Mouse (Mus musculus): ENCODE measurements at regions not wholly inside any gene's neighbourhood (a gene's known extent, or its start where the extent isn't known, plus 50 kb on each side); places are given as distances from the start of the nearest gene placed in this dataset.

DNA sequence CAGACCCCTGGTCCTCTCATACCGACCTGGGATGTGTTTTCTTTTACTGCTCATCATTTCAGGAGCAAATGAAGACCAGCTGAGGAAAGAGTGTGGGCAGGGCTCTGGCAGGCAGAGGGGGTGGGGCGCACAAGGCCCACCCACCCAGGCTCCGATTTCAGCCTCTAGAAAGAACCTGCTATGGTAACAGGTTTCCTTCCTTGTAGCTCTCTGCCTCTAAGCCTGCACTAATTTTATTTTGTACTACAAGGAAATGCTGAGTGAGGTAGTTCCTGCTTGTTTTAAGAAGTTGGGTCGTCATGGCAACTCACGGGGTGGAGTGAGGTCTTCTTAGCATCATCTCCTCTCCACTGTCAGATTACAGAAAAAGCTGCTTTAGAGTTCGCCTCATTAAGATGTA is 69.4 kb upstream of the Vps8 start:
- Histone ChIP-seq H3K36me3 (no peaks in the 10 kb centered on the region), H3K27me3 (ENCODE audit: low read depth, poor library complexity, severe bottlenecking) (no peaks in the 10 kb centered on the region), H3K9me3 (replicated peaks) (no peaks in the 10 kb centered on the region), H3K4me3 (peak overlapping the region; percentile 6; the same call in 1 of the 2 replicates), H3K27ac (peak overlapping the region; percentile 59; the same call in 1 of the 2 replicates), H3K4me1 (peaks cover 30% of the 10 kb centered on the region)
- DNase-seq (ENCODE audit: low spot score): peak; percentile 58
- 13% methylated on average over 6 of the region's 6 CpGs for WGBS

DNA sequence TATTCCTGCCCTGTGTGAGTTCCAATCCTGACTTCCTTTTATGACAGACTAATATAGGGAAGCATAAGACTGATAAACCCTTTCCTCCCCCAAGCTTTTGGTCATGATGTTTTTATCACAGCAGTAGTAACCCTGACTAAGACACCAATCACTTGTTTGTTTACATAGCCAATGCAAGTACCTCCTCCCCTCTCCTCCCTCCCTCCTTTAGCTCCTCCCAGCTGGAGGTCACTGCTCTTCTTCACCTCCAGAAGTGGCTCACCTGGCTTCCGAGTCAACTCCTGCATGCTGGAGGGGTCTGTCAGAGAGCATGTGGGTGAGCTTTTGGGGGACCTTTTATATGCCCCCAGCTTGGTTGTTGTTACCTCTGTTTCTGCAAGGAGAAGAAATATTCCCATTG is 67.3 kb upstream of the Vps8 start:
- no peaks in the 10 kb centered on the region for H3K36me3 ChIP-seq
- no peak overlapping the region for H3K27ac ChIP-seq
- WGBS: 77% methylated on average over 1 of the region's 1 CpGs
- peaks cover 35% of the 10 kb centered on the region for H3K4me1 ChIP-seq
- peaks cover 3% of the 10 kb centered on the region; the same call in 1 of the 2 replicates for H3K27me3 ChIP-seq (ENCODE audit: low read depth, poor library complexity, severe bottlenecking)
- H3K4me3 ChIP-seq: no peak overlapping the region
- no peaks in the 10 kb centered on the region for H3K9me3 ChIP-seq (replicated peaks)
- DNase-seq (ENCODE audit: low spot score): no peak

DNA sequence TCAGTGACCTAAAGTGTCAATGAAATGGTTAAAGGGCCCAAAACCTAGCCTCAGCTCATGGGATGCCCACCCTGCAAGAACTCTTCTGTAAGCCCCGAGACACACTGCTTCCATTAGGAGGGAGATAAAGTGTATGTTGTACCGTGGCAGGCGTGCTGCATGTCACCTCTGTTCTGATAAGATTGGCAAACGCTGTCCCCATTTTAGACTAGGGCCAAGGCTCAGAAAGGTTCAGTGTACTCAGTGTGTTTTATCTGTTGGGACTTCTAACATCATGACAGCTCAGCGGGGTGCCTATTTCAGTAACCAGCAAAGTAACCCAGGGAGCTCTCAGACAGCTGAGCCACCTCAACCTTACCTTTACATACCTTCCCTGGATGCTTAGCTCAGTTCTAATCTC is 65.5 kb upstream of the Vps8 start:
- 59% methylated on average over 5 of the region's 5 CpGs for WGBS
- H3K9me3 ChIP-seq (replicated peaks): no peaks in the 10 kb centered on the region
- no peak for DNase-seq (ENCODE audit: low spot score)
- no peak overlapping the region for H3K27ac ChIP-seq
- H3K4me3 ChIP-seq: no peak overlapping the region
- peaks cover 36% of the 10 kb centered on the region for H3K4me1 ChIP-seq
- peaks cover 8% of the 10 kb centered on the region; the same call in 1 of the 2 replicates for H3K27me3 ChIP-seq (ENCODE audit: low read depth, poor library complexity, severe bottlenecking)
- H3K36me3 ChIP-seq: no peaks in the 10 kb centered on the region

GRCm38 (mm10) chr16:21358313-21358920 is 64.5 kb upstream of the Vps8 start:
- peaks cover 8% of the 10 kb centered on the region; the same call in 1 of the 2 replicates for H3K27me3 ChIP-seq (ENCODE audit: low read depth, poor library complexity, severe bottlenecking)
- no peak overlapping the region for H3K4me3 ChIP-seq
- H3K36me3 ChIP-seq: no peaks in the 10 kb centered on the region
- no peaks in the 10 kb centered on the region for H3K9me3 ChIP-seq (replicated peaks)
- WGBS: 79% methylated on average over 12 of the region's 12 CpGs
- DNase-seq (ENCODE audit: low spot score): no peak
- no peak overlapping the region for H3K27ac ChIP-seq
- H3K4me1 ChIP-seq: peaks cover 40% of the 10 kb centered on the region

- 69% methylated on average over 4 of the region's 4 CpGs for WGBS
- no peaks in the 10 kb centered on the region for H3K9me3 ChIP-seq (replicated peaks)
- no peak overlapping the region for H3K27ac ChIP-seq
- DNase-seq (ENCODE audit: low spot score): no peak
- H3K4me3 ChIP-seq: no peak overlapping the region
- H3K27me3 ChIP-seq (ENCODE audit: low read depth, poor library complexity, severe bottlenecking): peaks cover 8% of the 10 kb centered on the region; the same call in 1 of the 2 replicates
- H3K4me1 ChIP-seq: peaks cover 44% of the 10 kb centered on the region
- no peaks in the 10 kb centered on the region for H3K36me3 ChIP-seq
Measured at GRCm38 (mm10) chr16:21359459-21359858, 63.5 kb upstream of the Vps8 start.

DNA sequence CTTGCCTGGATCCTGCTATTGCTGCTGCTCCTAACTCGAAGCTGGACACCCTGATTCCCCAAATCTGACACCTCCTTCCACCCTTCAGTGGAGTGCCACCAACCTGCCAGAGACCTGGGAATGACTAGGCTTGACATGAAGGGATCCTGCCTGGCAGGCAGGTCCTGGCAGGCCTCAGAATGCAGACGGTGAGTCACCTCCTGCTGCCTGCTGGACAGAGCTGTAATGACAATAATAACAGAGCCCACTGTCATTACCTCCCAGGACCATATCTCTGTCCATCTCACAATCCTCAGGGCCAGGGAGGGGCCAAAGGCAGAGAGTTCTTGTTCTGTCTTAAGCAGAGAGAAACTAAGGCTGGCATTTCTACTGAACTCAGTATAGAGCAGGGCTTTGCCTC is 61.5 kb upstream of the Vps8 start:
- H3K36me3 ChIP-seq: no peaks in the 10 kb centered on the region
- H3K27ac ChIP-seq: no peak overlapping the region
- H3K4me1 ChIP-seq: peaks cover 48% of the 10 kb centered on the region
- no peaks in the 10 kb centered on the region for H3K9me3 ChIP-seq (replicated peaks)
- no peak for DNase-seq (ENCODE audit: low spot score)
- WGBS: 46% methylated on average over 2 of the region's 2 CpGs
- peaks cover 8% of the 10 kb centered on the region; the same call in 1 of the 2 replicates for H3K27me3 ChIP-seq (ENCODE audit: low read depth, poor library complexity, severe bottlenecking)
- no peak overlapping the region for H3K4me3 ChIP-seq

GRCm38 (mm10) chr16:21362663-21363367 is 60.1 kb upstream of the Vps8 start:
- no peaks in the 10 kb centered on the region for H3K9me3 ChIP-seq (replicated peaks)
- no peak for DNase-seq (ENCODE audit: low spot score)
- H3K4me1 ChIP-seq: peaks cover 38% of the 10 kb centered on the region
- 0 out of 2 replicates have a peak overlapping the region, but pooled peaks have one; percentile 6 for H3K4me3 ChIP-seq
- H3K36me3 ChIP-seq: no peaks in the 10 kb centered on the region
- peaks cover 8% of the 10 kb centered on the region; the same call in 1 of the 2 replicates for H3K27me3 ChIP-seq (ENCODE audit: low read depth, poor library complexity, severe bottlenecking)
- 41% methylated on average over 12 of the region's 12 CpGs for WGBS
- peak overlapping the region; percentile 72 for H3K27ac ChIP-seq

DNA sequence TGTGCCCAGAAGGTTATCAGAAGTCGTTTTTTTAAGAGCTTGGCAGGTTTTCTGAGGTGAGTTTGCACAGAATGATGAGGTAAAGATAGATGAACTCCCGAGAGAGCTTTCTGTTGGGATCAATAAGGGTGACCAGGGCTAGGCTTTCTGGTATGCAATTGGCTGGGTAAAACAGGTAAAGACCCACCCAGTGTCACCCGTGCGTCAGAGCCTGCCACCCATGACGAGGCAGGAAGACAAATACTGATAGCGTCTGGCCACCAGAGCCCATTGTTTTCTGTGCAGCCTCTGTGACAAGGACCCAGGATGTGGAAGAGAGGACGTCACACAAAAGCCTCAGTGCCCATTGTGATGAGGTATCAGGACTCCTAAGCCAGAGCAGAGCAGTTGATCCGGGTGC is 58.0 kb upstream of the Vps8 start:
- Histone ChIP-seq H3K4me3 (no peak overlapping the region), H3K27ac (peak overlapping the region; percentile 31; the same call in 1 of the 2 replicates), H3K9me3 (replicated peaks) (no peaks in the 10 kb centered on the region), H3K27me3 (ENCODE audit: low read depth, poor library complexity, severe bottlenecking) (0 out of 2 replicates have a peak, but pooled peaks cover 5% of the 10 kb centered on the region), H3K4me1 (peaks cover 45% of the 10 kb centered on the region), H3K36me3 (no peaks in the 10 kb centered on the region)
- no peak for DNase-seq (ENCODE audit: low spot score)
- WGBS: 68% methylated on average over 8 of the region's 8 CpGs

DNA sequence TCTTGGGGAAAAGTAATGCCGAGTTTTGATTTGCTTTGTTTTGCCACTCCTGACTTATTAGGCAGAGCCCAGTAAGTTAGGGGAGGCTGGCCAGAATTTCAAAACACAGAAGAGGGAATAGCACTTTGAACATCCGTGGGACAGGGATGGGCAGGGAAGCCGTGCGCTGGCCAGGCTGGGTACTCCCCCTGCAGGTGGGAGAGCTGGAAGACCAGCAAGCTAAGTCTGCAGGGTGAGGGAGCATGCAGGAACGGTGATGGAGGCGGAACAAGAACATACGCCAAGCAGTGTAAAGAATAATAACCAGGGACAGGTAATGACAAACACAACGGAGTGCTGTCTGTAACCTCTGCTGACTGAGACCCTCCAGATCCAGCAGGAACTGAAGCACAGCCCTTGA is 55.5 kb upstream of the Vps8 start:
- Histone ChIP-seq H3K27ac (0 out of 2 replicates have a peak overlapping the region, but pooled peaks have one; percentile 0), H3K36me3 (no peaks in the 10 kb centered on the region), H3K9me3 (replicated peaks) (no peaks in the 10 kb centered on the region), H3K4me3 (no peak overlapping the region), H3K4me1 (peaks cover 55% of the 10 kb centered on the region), H3K27me3 (ENCODE audit: low read depth, poor library complexity, severe bottlenecking) (no peaks in the 10 kb centered on the region)
- WGBS: 32% methylated on average over 8 of the region's 8 CpGs
- DNase-seq (ENCODE audit: low spot score): peak; percentile 53

DNA sequence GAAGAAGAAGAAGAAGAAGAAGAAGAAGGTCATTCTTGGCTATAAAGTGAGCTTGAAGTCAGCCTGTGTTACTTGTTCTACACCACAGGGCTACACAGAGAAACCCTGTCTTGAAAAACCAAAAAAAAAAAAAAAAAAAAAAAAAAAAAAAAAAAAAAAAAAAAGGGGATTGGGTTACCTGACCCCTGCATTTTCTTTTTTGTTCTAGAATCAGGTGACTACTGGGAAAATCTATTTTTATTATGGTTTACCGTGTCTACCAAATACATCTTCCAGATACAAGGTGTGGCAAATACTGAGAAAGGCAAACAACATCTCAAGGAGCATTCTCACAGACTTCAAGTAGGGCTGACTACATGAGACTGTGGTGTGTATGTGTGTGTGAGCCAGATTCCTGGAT is 54.1 kb upstream of the Vps8 start:
- H3K9me3 ChIP-seq (replicated peaks): no peaks in the 10 kb centered on the region
- 86% methylated on average over 1 of the region's 1 CpGs for WGBS
- H3K27me3 ChIP-seq (ENCODE audit: low read depth, poor library complexity, severe bottlenecking): no peaks in the 10 kb centered on the region
- peaks cover 41% of the 10 kb centered on the region for H3K4me1 ChIP-seq
- no peaks in the 10 kb centered on the region for H3K36me3 ChIP-seq
- no peak overlapping the region for H3K4me3 ChIP-seq
- no peak for DNase-seq (ENCODE audit: low spot score)
- peak overlapping the region; percentile 75; the same call in 1 of the 2 replicates for H3K27ac ChIP-seq

DNA sequence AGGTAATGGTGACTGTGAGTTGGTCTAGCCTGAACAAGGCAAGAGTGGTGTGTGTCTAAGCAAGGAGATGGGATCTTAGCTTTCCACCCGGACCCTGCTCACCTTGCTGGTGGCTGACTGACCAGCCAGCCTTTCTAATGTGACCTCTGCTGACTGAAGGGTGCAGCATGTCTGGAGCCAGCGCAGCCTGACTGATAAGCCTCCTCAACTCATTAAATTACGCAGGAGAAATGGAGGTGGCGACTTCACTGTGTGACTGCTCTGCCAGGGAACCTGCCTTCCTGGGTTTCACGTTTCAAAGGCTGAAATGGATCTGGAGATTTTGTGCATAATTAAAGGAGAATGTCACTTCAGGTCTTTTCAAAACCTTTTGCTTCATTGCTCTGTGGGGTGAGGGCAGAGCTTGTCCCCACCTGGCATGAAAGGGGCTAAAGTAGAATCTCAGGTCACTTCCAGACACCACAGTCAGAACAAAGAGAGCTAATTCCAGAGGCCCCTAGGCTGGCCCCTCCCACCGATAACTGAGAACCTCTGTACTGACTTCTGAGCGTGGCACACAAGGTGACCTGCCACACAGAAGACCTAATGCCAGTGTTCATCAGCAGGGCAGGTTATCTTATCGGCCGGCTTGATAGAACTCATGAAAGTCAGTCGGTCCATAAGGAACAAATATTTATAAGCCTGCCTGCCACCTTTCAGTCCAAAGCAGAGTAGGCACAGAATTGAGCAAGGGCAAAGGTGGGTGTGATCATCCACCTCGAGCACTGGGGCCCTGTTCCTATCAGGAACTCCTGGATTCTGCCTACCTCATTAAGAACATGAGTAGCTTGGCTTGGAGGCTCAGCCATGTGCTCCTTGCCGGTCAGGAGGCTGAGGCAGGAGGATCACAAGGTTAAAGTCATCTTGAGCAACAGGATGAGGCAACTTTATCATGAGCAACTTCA is 53.1 kb upstream of the Vps8 start:
- H3K9me3 ChIP-seq (replicated peaks): no peaks in the 10 kb centered on the region
- no peaks in the 10 kb centered on the region for H3K36me3 ChIP-seq
- H3K27ac ChIP-seq: peak overlapping the region; percentile 75
- 44% methylated on average over 12 of the region's 12 CpGs for WGBS
- H3K27me3 ChIP-seq (ENCODE audit: low read depth, poor library complexity, severe bottlenecking): no peaks in the 10 kb centered on the region
- DNase-seq (ENCODE audit: low spot score): no peak
- no peak overlapping the region for H3K4me3 ChIP-seq
- H3K4me1 ChIP-seq: peaks cover 35% of the 10 kb centered on the region
